Mouse (Mus musculus) stomach, embryonic 14.5 days (tissue): ENCODE results near the gene Ccdc82. TPM values are rescaled to one million over a fixed set of nuclear protein-coding genes. Genes with fewer than 3 reads are reported as not detected.

ENCODE experiments used
- ATAC-seq: fragments of 200-750 bp; cut with Nextera tagmentation; 2 replicates; pipeline ENCODE4 v1.8.0; 2017; ENCODE audit warnings: low read depth, moderate TSS enrichment; ENCODE audit not compliant: insufficient number of reproducible peaks, insufficient read depth, low FRiP score
- H3K27ac ChIP-seq: fragments of 300-500 bp; sonication (generic); 2 replicates; pipeline ENCODE4 v1.5.1; 2014; ENCODE audit warnings: mild to moderate bottlenecking, low read length, moderate library complexity, mixed read lengths
- H3K27me3 ChIP-seq: fragments of 300-500 bp; sonication (generic); 2 replicates; pipeline ENCODE4 v1.6.1; 2014; ENCODE audit warnings: low read length, control low read depth, mixed read lengths; ENCODE audit not compliant: control insufficient read depth, insufficient read depth
- H3K36me3 ChIP-seq: fragments of 300-500 bp; sonication (generic); 2 replicates; pipeline ENCODE4 v1.6.1; 2014; ENCODE audit warnings: mild to moderate bottlenecking, control low read depth, low read length, moderate library complexity, mixed read lengths; ENCODE audit not compliant: control insufficient read depth, insufficient read depth
- H3K4me1 ChIP-seq: fragments of 300-500 bp; sonication (generic); 2 replicates; pipeline ENCODE4 v1.6.1; 2014; ENCODE audit warnings: low read length, control low read depth, mixed read lengths; ENCODE audit not compliant: control insufficient read depth, insufficient read depth
- H3K4me2 ChIP-seq: fragments of 300-500 bp; sonication (generic); replicated peaks from 2 replicates; pipeline ENCODE4 v1.6.1; 2014; ENCODE audit warnings: low read depth, low read length, control low read depth
- H3K4me3 ChIP-seq: fragments of 300-500 bp; sonication (generic); 2 replicates; pipeline ENCODE4 v1.5.1; 2014; ENCODE audit warnings: low read depth, low read length, control low read depth
- H3K9ac ChIP-seq: fragments of 300-500 bp; sonication (generic); replicated peaks from 2 replicates; pipeline ENCODE4 v1.6.1; 2014; ENCODE audit warnings: low read depth, mild to moderate bottlenecking, control low read depth, low read length, moderate library complexity, mixed read lengths
- H3K9me3 ChIP-seq: fragments of 300-500 bp; sonication (generic); 2 replicates; pipeline ENCODE4 v1.6.1; 2016; ENCODE audit warnings: low read depth, low read length, control low read depth; ENCODE audit not compliant: control insufficient read depth
- WGBS: fragments of 180-500 bp; shearing (Covaris S2); extraction: QIAGEN DNeasy Blood & Tissue Kit; methylation state at CpG from one replicate; pipeline ENCODE4 v1.1.7; 2014; 5-methylcytosine and 5-hydroxymethylcytosine counted together
- polyA plus RNA-seq: library from polyadenylated mRNA; unstranded; fragments of >200 nt; fragmentation: Nextera tagmentation; extraction: Ambion mirVana; gene quantifications from 2 replicates; pipeline ENCODE4 v1.2.1, GENCODE M21; 2014

The Ccdc82 gene
- polyA plus RNA-seq, 1 experiment from 2014 or later = 14.0 TPM

DNA sequence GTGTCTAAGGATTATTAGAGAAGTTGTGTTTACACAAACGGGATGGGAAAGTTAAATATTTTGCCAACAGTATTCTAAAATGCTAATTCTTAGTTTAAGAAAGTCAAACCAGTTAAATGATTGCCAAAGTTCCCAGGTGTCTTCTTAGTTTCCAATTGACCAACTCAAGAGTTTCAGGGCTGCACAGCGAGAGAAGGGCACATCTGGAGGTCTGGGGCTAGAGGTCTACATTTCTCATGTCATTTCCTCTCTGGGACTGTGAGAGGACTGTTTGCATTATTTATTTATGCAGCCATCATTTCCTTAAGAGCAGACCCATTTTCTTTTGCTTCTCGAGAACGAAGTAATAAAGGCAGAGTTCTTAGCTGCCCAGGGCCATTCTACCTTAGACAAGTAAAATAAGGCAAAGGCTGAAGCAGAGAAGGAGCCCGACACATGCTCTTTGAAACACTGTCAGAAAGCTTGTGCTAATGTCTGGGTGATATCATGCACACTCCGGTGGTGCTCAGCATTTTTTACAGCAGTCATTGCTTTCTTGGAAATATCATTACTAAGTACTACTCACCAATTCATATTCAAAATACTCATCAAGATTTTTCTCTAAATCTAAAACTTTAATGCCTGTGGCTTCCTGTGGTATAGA lies 55.5 kb downstream of the Ccdc82 start:
- Histone ChIP-seq H3K27ac (no peak overlapping the region), H3K4me3 (no peak overlapping the region), H3K27me3 (no peaks in the 10 kb centered on the region), H3K36me3 (no peaks in the 10 kb centered on the region), H3K9me3 (no peaks in the 10 kb centered on the region), H3K9ac (no peak overlapping the region), H3K4me2 (peak overlapping the region; percentile 22; the same call in 1 of the 2 replicates), H3K4me1 (peaks cover 27% of the 10 kb centered on the region)
- no peak for ATAC-seq
- 22% methylated on average over 6 of the region's 6 CpGs for WGBS

DNA sequence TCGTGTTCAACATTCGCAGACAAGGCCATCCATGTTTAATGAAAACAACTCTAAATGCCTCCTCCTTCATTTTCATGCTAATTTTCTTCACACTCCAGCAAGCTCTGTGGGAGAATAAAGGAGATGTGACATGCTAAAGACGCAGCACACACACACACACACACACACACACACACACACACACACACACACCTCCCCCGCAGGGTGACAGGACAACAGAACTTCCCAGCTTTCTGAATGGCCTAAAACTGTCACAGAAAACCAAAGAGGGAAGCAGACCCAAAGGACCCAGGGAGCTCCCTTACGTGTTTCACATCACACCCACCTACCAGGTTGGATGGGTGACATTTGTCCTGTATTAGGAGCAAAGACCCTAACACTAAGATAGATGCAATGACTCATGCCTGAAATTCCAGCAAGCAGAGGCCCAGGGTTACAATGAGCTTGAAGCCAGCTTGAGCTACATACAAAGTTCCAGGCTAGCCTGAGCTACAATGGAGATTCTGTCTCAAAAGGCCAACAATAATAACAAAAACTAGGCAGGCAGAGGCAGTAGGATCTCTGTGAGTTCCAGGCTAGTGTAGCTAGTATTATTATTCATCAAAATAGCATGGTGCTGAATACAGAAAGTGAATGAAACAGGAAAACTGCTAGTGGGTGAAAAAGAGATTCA lies 56.5 kb downstream of the Ccdc82 start:
- H3K9ac ChIP-seq = no peak overlapping the region
- no peak overlapping the region for H3K27ac ChIP-seq
- H3K4me3 ChIP-seq = no peak overlapping the region
- WGBS = 79% methylated on average over 5 of the region's 5 CpGs
- no peak overlapping the region for H3K4me2 ChIP-seq
- no peaks in the 10 kb centered on the region for H3K9me3 ChIP-seq
- H3K4me1 ChIP-seq = peaks cover 27% of the 10 kb centered on the region
- H3K27me3 ChIP-seq = no peaks in the 10 kb centered on the region
- ATAC-seq = no peak
- H3K36me3 ChIP-seq = no peaks in the 10 kb centered on the region

DNA sequence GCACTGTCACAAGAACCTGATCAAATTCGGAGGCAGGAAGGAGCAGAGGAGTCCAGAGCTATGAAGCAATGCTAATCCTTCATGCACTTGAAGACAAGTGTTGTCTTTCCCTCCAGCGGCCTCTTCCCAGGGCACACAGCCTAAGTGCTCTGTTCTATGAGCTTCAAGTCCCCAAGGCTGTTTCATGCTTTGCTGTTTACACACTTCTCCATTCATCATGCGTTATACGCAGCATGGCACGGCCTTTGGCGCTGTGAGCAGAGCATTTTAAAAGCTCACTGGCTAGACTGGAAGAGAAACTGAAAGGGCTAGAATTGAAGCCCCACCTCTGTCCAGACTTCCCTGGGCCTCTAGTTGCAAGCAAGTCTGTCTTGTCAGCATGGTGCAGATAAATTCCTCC lies 57.2 kb downstream of the Ccdc82 start:
- H3K9ac ChIP-seq = no peak overlapping the region
- H3K27ac ChIP-seq = 0 out of 2 replicates have a peak overlapping the region, but pooled peaks have one; percentile 48
- 24% methylated on average over 6 of the region's 6 CpGs for WGBS
- no peaks in the 10 kb centered on the region for H3K27me3 ChIP-seq
- no peak overlapping the region for H3K4me3 ChIP-seq
- ATAC-seq = peak; percentile 58
- peaks cover 22% of the 10 kb centered on the region for H3K4me1 ChIP-seq
- H3K36me3 ChIP-seq = no peaks in the 10 kb centered on the region
- H3K9me3 ChIP-seq = no peaks in the 10 kb centered on the region
- no peak overlapping the region for H3K4me2 ChIP-seq

- H3K27me3 ChIP-seq = no peaks in the 10 kb centered on the region
- no peak overlapping the region for H3K27ac ChIP-seq
- 88% methylated on average over 3 of the region's 3 CpGs for WGBS
Observed at GRCm38 (mm10) chr9:13306471-13306870, 59.7 kb downstream of the Ccdc82 start.

GRCm38 (mm10) chr9:13307226-13307625 lies 60.5 kb downstream of the Ccdc82 start:
- 31% methylated on average over 4 of the region's 4 CpGs for WGBS
- no peak overlapping the region for H3K4me2 ChIP-seq
- no peaks in the 10 kb centered on the region for H3K9me3 ChIP-seq
- H3K27me3 ChIP-seq = no peaks in the 10 kb centered on the region
- H3K4me1 ChIP-seq = peaks cover 11% of the 10 kb centered on the region
- H3K27ac ChIP-seq = no peak overlapping the region
- H3K4me3 ChIP-seq = no peak overlapping the region
- no peak for ATAC-seq
- no peaks in the 10 kb centered on the region for H3K36me3 ChIP-seq
- H3K9ac ChIP-seq = no peak overlapping the region

More at GRCm38 (mm10) chr9:13306471-13306870, 59.7 kb downstream of the Ccdc82 start:
- no peak for ATAC-seq
- no peak overlapping the region for H3K4me2 ChIP-seq
- H3K36me3 ChIP-seq = no peaks in the 10 kb centered on the region
- H3K4me3 ChIP-seq = no peak overlapping the region
- H3K9ac ChIP-seq = no peak overlapping the region
- H3K4me1 ChIP-seq = peaks cover 15% of the 10 kb centered on the region
- no peaks in the 10 kb centered on the region for H3K9me3 ChIP-seq

DNA sequence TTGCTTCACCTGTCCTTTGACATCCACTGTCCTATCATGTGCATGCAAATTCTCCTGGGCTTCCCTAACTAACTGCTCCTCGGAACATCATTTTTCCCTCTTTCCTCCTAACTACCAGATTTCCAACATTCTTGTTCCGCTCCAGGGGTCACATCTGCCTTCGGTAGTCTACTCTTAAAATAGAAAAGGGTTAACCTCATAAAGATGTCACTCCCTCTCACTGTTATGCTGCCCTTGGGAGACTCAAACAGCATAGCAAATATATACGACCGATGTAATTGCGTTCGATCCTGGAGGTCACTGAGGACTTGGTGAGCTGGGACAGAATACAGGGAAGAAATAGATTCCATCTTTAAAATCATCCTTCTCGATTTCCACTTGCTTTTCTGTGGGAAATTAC lies 62.0 kb downstream of the Ccdc82 start:
- Histone ChIP-seq H3K36me3 (no peaks in the 10 kb centered on the region), H3K9me3 (no peaks in the 10 kb centered on the region), H3K27me3 (no peaks in the 10 kb centered on the region), H3K4me3 (no peak overlapping the region), H3K27ac (no peak overlapping the region), H3K4me1 (peaks cover 9% of the 10 kb centered on the region), H3K9ac (no peak overlapping the region), H3K4me2 (no peak overlapping the region)
- WGBS = 82% methylated on average over 8 of the region's 8 CpGs
- no peak for ATAC-seq

GRCm38 (mm10) chr9:13309807-13310206 lies 63.1 kb downstream of the Ccdc82 start:
- no peaks in the 10 kb centered on the region for H3K4me1 ChIP-seq

GRCm38 (mm10) chr9:13310236-13310635 lies 63.5 kb downstream of the Ccdc82 start:
- H3K36me3 ChIP-seq = no peaks in the 10 kb centered on the region
- 65% methylated on average over 3 of the region's 3 CpGs for WGBS
- no peak for ATAC-seq

More at GRCm38 (mm10) chr9:13309807-13310206, 63.1 kb downstream of the Ccdc82 start:
- no peak overlapping the region for H3K4me2 ChIP-seq
- H3K4me3 ChIP-seq = no peak overlapping the region
- H3K27ac ChIP-seq = no peak overlapping the region
- WGBS = 77% methylated on average over 7 of the region's 7 CpGs
- no peak overlapping the region for H3K9ac ChIP-seq
- ATAC-seq = no peak
- H3K9me3 ChIP-seq = no peaks in the 10 kb centered on the region
- H3K27me3 ChIP-seq = no peaks in the 10 kb centered on the region
- H3K36me3 ChIP-seq = no peaks in the 10 kb centered on the region

More at GRCm38 (mm10) chr9:13310236-13310635, 63.5 kb downstream of the Ccdc82 start:
- Histone ChIP-seq H3K4me2 (no peak overlapping the region), H3K27me3 (no peaks in the 10 kb centered on the region), H3K4me1 (no peaks in the 10 kb centered on the region), H3K9ac (no peak overlapping the region), H3K9me3 (no peaks in the 10 kb centered on the region), H3K4me3 (no peak overlapping the region), H3K27ac (no peak overlapping the region)
